Mouse (Mus musculus) spleen, adult 2 months (tissue): ENCODE results near the gene Tbc1d9b.
A peak's percentile ranks its signal among the peaks of the same experiment; 100 is the strongest.

Source experiments
- CTCF ChIP-seq: fragments of 200-500 bp; IDR thresholded peaks from 2 replicates; pipeline ENCODE4 v1.5.1; 2011; ENCODE audit warnings: mild to moderate bottlenecking, inconsistent platforms; ENCODE audit not compliant: insufficient read depth, insufficient read length, insufficient replicate concordance; ENCODE audit errors: extremely low read depth
- POLR2A ChIP-seq: fragments of 200-500 bp; IDR thresholded peaks from 2 replicates; pipeline ENCODE4 v1.6.1; 2011; ENCODE audit warnings: low read depth, low read length, inconsistent platforms

DNA sequence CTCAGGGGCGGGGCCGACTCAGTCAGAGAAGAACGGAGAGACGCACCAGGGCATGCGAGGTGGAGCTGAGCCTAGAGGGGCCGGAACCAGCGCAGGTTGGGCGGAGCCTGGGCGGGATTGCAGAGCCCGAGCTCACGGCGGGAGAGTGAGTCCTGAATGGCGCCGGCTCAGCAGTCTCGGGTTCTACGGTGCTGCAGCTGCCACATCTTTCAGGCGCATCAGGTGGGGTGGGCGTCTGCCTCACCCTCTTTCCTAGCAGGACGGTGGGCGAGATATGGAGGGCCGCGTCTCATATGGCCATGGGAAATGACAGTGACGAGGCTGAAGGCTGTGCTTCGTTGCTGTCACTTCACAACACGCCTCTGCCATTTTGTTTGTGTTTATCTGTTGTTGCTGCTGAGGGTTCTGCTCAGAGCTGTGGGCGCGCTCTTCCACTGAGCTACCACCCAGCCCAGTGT lies 43.6 kb downstream of the Tbc1d9b start:
- TF ChIP-seq POLR2A: peak; percentile 64
- no peak for TF ChIP-seq CTCF
